Mouse (Mus musculus): ENCODE measurements at regions not wholly inside any gene's neighbourhood (a gene's known extent, or its start where the extent isn't known, plus 50 kb on each side); places are given as distances from the start of the nearest gene placed in this dataset.
A peak's percentile ranks its signal among the peaks of the same experiment; 100 is the strongest.

GRCm38 (mm10) chr11:114448776-114449401 lies 219.4 kb upstream of the Rpl38 start:
- ATAC-seq (ENCODE audit: insufficient number of reproducible peaks, low FRiP score, low TSS enrichment, low read depth): peak; percentile 46; the same call in 1 of the 2 replicates
- WGBS: 25% methylated on average over 13 of the region's 13 CpGs
- H3K27ac ChIP-seq: no peak overlapping the region
- no peak overlapping the region for H3K9ac ChIP-seq
- H3K27me3 ChIP-seq: no peaks in the 10 kb centered on the region
- H3K36me3 ChIP-seq: no peaks in the 10 kb centered on the region
- no peaks in the 10 kb centered on the region for H3K9me3 ChIP-seq
- H3K4me3 ChIP-seq: no peak overlapping the region
- peaks cover 38% of the 10 kb centered on the region for H3K4me1 ChIP-seq
- 0 out of 2 replicates have a peak overlapping the region, but pooled peaks have one; percentile 2 for H3K4me2 ChIP-seq

DNA sequence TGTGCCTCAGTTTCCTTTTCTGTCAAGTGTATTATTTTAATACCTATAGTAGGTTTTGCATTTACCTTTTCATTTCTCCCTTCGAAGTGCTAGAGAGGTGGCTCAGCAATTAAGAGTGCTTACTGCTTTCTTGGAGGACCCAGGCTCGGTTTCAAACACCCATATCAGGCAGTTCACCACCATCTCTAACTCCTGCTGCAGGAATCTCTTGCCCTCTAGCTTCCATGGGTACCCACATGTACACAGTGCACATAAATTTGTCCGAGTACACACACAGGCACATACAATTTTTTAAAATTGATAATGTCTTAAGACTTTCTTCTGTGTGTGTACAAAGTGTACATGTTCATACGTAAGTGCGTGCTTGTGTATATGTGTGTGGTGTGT lies 220.9 kb upstream of the Rpl38 start:
- H3K4me2 ChIP-seq: peak overlapping the region; percentile 47
- peaks cover 44% of the 10 kb centered on the region for H3K4me1 ChIP-seq

GRCm38 (mm10) chr11:114446617-114447460 lies 221.5 kb upstream of the Rpl38 start:
- Histone ChIP-seq H3K4me1 (peaks cover 44% of the 10 kb centered on the region), H3K9me3 (no peaks in the 10 kb centered on the region), H3K27me3 (no peaks in the 10 kb centered on the region), H3K4me3 (peak overlapping the region; percentile 28), H3K27ac (peak overlapping the region; percentile 28; the same call in 1 of the 2 replicates), H3K4me2 (peak overlapping the region; percentile 47), H3K9ac (no peak overlapping the region), H3K36me3 (no peaks in the 10 kb centered on the region)
- 4% methylated on average over 23 of the region's 23 CpGs for WGBS
- ATAC-seq (ENCODE audit: insufficient number of reproducible peaks, low FRiP score, low TSS enrichment, low read depth): peak; percentile 69

More for the DNA sequence above, 220.9 kb upstream of the Rpl38 start:
- ATAC-seq (ENCODE audit: insufficient number of reproducible peaks, low FRiP score, low TSS enrichment, low read depth): no peak
- no peak overlapping the region for H3K9ac ChIP-seq
- H3K4me3 ChIP-seq: no peak overlapping the region
- H3K36me3 ChIP-seq: no peaks in the 10 kb centered on the region
- H3K27me3 ChIP-seq: no peaks in the 10 kb centered on the region
- H3K9me3 ChIP-seq: no peaks in the 10 kb centered on the region
- no peak overlapping the region for H3K27ac ChIP-seq
- 85% methylated on average over 5 of the region's 5 CpGs for WGBS

DNA sequence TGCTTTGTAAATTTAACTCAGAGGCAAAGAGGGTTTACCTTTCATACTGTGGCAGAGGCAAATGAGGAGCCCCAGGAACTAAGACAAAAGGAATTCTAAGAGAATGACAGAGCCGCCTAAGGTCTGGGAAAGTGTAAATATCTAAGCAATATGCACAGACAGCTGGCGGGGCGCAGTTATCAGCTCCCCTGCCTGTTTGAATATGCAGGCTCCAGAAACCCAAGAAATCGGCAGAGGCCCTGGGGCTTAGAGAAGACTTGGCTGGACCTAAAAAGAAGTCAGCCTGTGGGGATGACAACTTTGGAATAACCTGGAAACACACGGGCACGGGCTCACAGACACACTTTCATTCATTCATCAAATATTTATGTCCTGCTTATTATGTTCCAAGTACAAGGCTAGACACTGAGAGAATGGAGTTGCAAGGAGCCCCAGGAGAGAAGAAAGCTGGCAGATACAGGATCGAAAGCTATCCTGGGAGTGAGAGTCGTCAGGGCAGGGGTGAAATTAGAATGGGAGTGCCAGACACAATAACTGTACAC lies 222.2 kb upstream of the Rpl38 start:
- Histone ChIP-seq H3K4me3 (peak overlapping the region; percentile 28), H3K27ac (peak overlapping the region; percentile 8; the same call in 1 of the 2 replicates), H3K9ac (no peak overlapping the region), H3K36me3 (no peaks in the 10 kb centered on the region), H3K4me1 (peaks cover 44% of the 10 kb centered on the region), H3K9me3 (no peaks in the 10 kb centered on the region), H3K27me3 (no peaks in the 10 kb centered on the region), H3K4me2 (peak overlapping the region; percentile 47)
- WGBS: 7% methylated on average over 8 of the region's 8 CpGs
- ATAC-seq (ENCODE audit: insufficient number of reproducible peaks, low FRiP score, low TSS enrichment, low read depth): no peak

- Histone ChIP-seq H3K4me3 (no peak overlapping the region), H3K9ac (no peak overlapping the region), H3K4me1 (peaks cover 41% of the 10 kb centered on the region), H3K27me3 (no peaks in the 10 kb centered on the region), H3K27ac (no peak overlapping the region), H3K9me3 (no peaks in the 10 kb centered on the region), H3K36me3 (no peaks in the 10 kb centered on the region), H3K4me2 (no peak overlapping the region)
- 36% methylated on average over 8 of the region's 8 CpGs for WGBS
- no peak for ATAC-seq (ENCODE audit: insufficient number of reproducible peaks, low FRiP score, low TSS enrichment, low read depth)
These were observed 224.1 kb upstream of the Rpl38 start for GRCm38 (mm10) chr11:114444211-114444610.

GRCm38 (mm10) chr11:114443444-114443843 lies 224.9 kb upstream of the Rpl38 start:
- no peak for ATAC-seq (ENCODE audit: insufficient number of reproducible peaks, low FRiP score, low TSS enrichment, low read depth)
- Histone ChIP-seq H3K4me3 (no peak overlapping the region), H3K4me1 (peaks cover 33% of the 10 kb centered on the region), H3K27ac (no peak overlapping the region), H3K9me3 (no peaks in the 10 kb centered on the region), H3K4me2 (no peak overlapping the region), H3K36me3 (no peaks in the 10 kb centered on the region), H3K27me3 (no peaks in the 10 kb centered on the region), H3K9ac (no peak overlapping the region)
- 53% methylated on average over 5 of the region's 5 CpGs for WGBS

- Histone ChIP-seq H3K27ac (no peak overlapping the region), H3K4me1 (peaks cover 6% of the 10 kb centered on the region; the same call in 1 of the 2 replicates), H3K36me3 (no peaks in the 10 kb centered on the region), H3K9ac (no peak overlapping the region), H3K27me3 (no peaks in the 10 kb centered on the region), H3K9me3 (no peaks in the 10 kb centered on the region), H3K4me3 (no peak overlapping the region), H3K4me2 (no peak overlapping the region)
- WGBS: 74% methylated on average over 4 of the region's 4 CpGs
- no peak for ATAC-seq (ENCODE audit: insufficient number of reproducible peaks, low FRiP score, low TSS enrichment, low read depth)
These were observed 229.0 kb upstream of the Rpl38 start for GRCm38 (mm10) chr11:114439314-114439713.

- no peak overlapping the region for H3K4me3 ChIP-seq
- H3K9me3 ChIP-seq: no peaks in the 10 kb centered on the region
- no peak for ATAC-seq (ENCODE audit: insufficient number of reproducible peaks, low FRiP score, low TSS enrichment, low read depth)
- peaks cover 8% of the 10 kb centered on the region; the same call in 1 of the 2 replicates for H3K27me3 ChIP-seq
- no peak overlapping the region for H3K27ac ChIP-seq
- WGBS: 74% methylated on average over 1 of the region's 1 CpGs
- no peaks in the 10 kb centered on the region for H3K36me3 ChIP-seq
- H3K4me1 ChIP-seq: no peaks in the 10 kb centered on the region
- no peak overlapping the region for H3K9ac ChIP-seq
- no peak overlapping the region for H3K4me2 ChIP-seq
These were observed 232.5 kb upstream of the Rpl38 start for GRCm38 (mm10) chr11:114435788-114436187.

DNA sequence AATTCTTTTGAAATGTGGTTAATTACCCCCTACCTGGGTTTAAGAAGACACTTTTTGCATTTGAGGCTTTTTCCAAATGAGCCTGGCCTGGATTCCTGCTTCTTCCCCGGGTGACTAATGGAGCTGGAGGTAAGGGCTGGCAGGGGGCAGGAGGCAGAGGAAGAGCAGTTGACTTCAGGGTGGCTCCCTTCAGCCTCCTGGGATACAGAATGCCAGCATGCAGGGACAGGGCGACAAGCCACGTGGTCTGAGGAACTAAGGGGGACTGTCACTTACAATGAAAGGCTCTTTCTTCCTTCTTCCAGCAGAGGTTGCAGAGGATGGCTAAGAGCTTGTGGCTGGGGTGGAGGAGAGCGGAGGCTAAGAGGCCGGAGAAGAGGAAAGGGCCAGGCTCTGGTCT lies 234.8 kb upstream of the Rpl38 start:
- 31% methylated on average over 5 of the region's 5 CpGs for WGBS
- H3K36me3 ChIP-seq: no peaks in the 10 kb centered on the region
- H3K9ac ChIP-seq: no peak overlapping the region
- no peaks in the 10 kb centered on the region for H3K9me3 ChIP-seq
- H3K4me2 ChIP-seq: no peak overlapping the region
- no peak for ATAC-seq (ENCODE audit: insufficient number of reproducible peaks, low FRiP score, low TSS enrichment, low read depth)
- no peak overlapping the region for H3K27ac ChIP-seq
- no peaks in the 10 kb centered on the region for H3K4me1 ChIP-seq
- peaks cover 8% of the 10 kb centered on the region; the same call in 1 of the 2 replicates for H3K27me3 ChIP-seq
- H3K4me3 ChIP-seq: no peak overlapping the region

DNA sequence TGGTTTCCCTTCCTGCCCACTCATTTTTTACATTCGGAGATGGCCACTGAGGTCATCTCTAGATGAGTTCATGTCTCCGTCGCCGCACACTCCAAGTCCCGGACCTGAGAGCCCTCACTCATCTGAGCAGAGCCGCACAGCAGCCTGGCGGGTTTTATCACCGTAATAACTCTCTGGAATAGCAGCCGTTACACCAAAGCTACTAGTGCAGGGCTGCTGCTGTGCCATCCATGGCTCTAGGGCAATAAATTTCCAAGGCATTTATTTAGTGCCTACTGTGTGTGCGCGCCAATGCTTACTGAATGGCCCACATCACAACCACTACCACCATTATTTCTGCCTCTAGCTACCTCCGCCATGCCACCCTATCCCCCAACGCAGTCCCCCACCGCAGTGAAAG lies 242.9 kb upstream of the Rpl38 start:
- WGBS: 61% methylated on average over 14 of the region's 14 CpGs
- no peak overlapping the region for H3K4me2 ChIP-seq
- no peak overlapping the region for H3K27ac ChIP-seq
- no peak for ATAC-seq (ENCODE audit: insufficient number of reproducible peaks, low FRiP score, low TSS enrichment, low read depth)
- H3K27me3 ChIP-seq: no peaks in the 10 kb centered on the region
- H3K9me3 ChIP-seq: no peaks in the 10 kb centered on the region
- no peaks in the 10 kb centered on the region for H3K4me1 ChIP-seq
- H3K36me3 ChIP-seq: no peaks in the 10 kb centered on the region
- H3K4me3 ChIP-seq: no peak overlapping the region
- H3K9ac ChIP-seq: no peak overlapping the region

GRCm38 (mm10) chr11:114423322-114423721 lies 245.0 kb upstream of the Rpl38 start:
- no peak overlapping the region for H3K4me2 ChIP-seq
- no peak overlapping the region for H3K27ac ChIP-seq
- H3K4me3 ChIP-seq: no peak overlapping the region
- no peaks in the 10 kb centered on the region for H3K27me3 ChIP-seq
- no peaks in the 10 kb centered on the region for H3K9me3 ChIP-seq
- H3K36me3 ChIP-seq: no peaks in the 10 kb centered on the region
- no peaks in the 10 kb centered on the region for H3K4me1 ChIP-seq
- H3K9ac ChIP-seq: no peak overlapping the region
- ATAC-seq (ENCODE audit: insufficient number of reproducible peaks, low FRiP score, low TSS enrichment, low read depth): no peak
- WGBS: 78% methylated on average over 19 of the region's 19 CpGs

DNA sequence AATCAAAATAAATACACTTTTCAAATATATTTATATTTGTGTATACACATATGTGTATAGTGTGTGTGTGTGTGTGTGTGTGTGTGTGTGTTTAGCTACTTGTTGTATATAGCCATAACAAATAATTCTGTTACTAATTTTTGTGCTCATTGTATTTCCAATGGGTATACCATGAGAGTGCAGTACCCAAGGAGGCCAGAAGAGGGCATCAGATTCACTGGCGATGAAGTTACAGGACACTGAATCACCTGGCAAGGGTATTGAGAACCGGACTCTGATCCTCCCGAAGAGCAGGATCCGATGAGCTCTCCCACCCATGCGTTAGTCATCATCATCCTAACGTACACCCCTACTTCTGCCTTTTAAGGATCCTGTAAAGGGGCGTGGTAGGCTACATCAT lies 249.3 kb upstream of the Rpl38 start:
- no peak overlapping the region for H3K4me3 ChIP-seq
- WGBS: 81% methylated on average over 7 of the region's 7 CpGs
- H3K36me3 ChIP-seq: no peaks in the 10 kb centered on the region
- H3K4me2 ChIP-seq: no peak overlapping the region
- H3K9me3 ChIP-seq: no peaks in the 10 kb centered on the region
- no peak overlapping the region for H3K27ac ChIP-seq
- no peak for ATAC-seq (ENCODE audit: insufficient number of reproducible peaks, low FRiP score, low TSS enrichment, low read depth)
- H3K9ac ChIP-seq: no peak overlapping the region
- no peaks in the 10 kb centered on the region for H3K4me1 ChIP-seq
- H3K27me3 ChIP-seq: no peaks in the 10 kb centered on the region
